Mouse (Mus musculus): ENCODE data around the gene Lamc1. TPM values are rescaled to one million over a fixed set of nuclear protein-coding genes. Genes with fewer than 3 reads are reported as not detected.
A peak's percentile ranks its signal among the peaks of the same experiment; 100 is the strongest.
"Not testable (repeated sequence)": the region's sequence is repeated elsewhere in the genome, so short reads cannot be mapped to it uniquely, and the experiment has no call there.

Gene Lamc1
- total RNA-seq (2014; fragmentation: Nextera tagmentation): 2.7 and 3.0 TPM in 2 replicates
- 0.91 and 1.3 TPM in 2 replicates for total RNA-seq (2017)

GRCm38 (mm10) chr1:153332444-153333295 is at the start of gene Lamc1:
Gene Lamc1, minus strand, starts transcription at chr1:153332786.
- ATAC-seq (replicated peaks; ENCODE audit: low FRiP score, low TSS enrichment, poor library complexity, severe bottlenecking): peak; percentile 39

- ATAC-seq (replicated peaks; ENCODE audit: low FRiP score, low TSS enrichment, poor library complexity, severe bottlenecking): no peak
Observed at GRCm38 (mm10) chr1:153380746-153381282, 48.2 kb upstream of the Lamc1 start.

- ATAC-seq (replicated peaks; ENCODE audit: low FRiP score, low TSS enrichment, poor library complexity, severe bottlenecking): no peak
Observed at GRCm38 (mm10) chr1:153379832-153380231, 47.2 kb upstream of the Lamc1 start.

- ATAC-seq (replicated peaks; ENCODE audit: low FRiP score, low TSS enrichment, poor library complexity, severe bottlenecking): no peak
Observed at GRCm38 (mm10) chr1:153378587-153378986, 46.0 kb upstream of the Lamc1 start.

- no peak for ATAC-seq (replicated peaks; ENCODE audit: low FRiP score, low TSS enrichment, poor library complexity, severe bottlenecking)
Observed at GRCm38 (mm10) chr1:153376446-153376845, 43.9 kb upstream of the Lamc1 start.

GRCm38 (mm10) chr1:153374136-153374535 is 41.5 kb upstream of the Lamc1 start:
- no peak for ATAC-seq (replicated peaks; ENCODE audit: low FRiP score, low TSS enrichment, poor library complexity, severe bottlenecking)

GRCm38 (mm10) chr1:153371846-153372245 is 39.3 kb upstream of the Lamc1 start:
- ATAC-seq (replicated peaks; ENCODE audit: low FRiP score, low TSS enrichment, poor library complexity, severe bottlenecking): no peak

GRCm38 (mm10) chr1:153369011-153369410 is 36.4 kb upstream of the Lamc1 start:
- ATAC-seq (replicated peaks; ENCODE audit: low FRiP score, low TSS enrichment, poor library complexity, severe bottlenecking): no peak

- ATAC-seq (replicated peaks; ENCODE audit: low FRiP score, low TSS enrichment, poor library complexity, severe bottlenecking): no peak
Observed at GRCm38 (mm10) chr1:153367048-153367447, 34.5 kb upstream of the Lamc1 start.

GRCm38 (mm10) chr1:153361926-153362325 is 29.3 kb upstream of the Lamc1 start:
- no peak for ATAC-seq (replicated peaks; ENCODE audit: low FRiP score, low TSS enrichment, poor library complexity, severe bottlenecking)

GRCm38 (mm10) chr1:153360556-153360955 is 28.0 kb upstream of the Lamc1 start:
- ATAC-seq (replicated peaks; ENCODE audit: low FRiP score, low TSS enrichment, poor library complexity, severe bottlenecking): no peak

- no peak for ATAC-seq (replicated peaks; ENCODE audit: low FRiP score, low TSS enrichment, poor library complexity, severe bottlenecking)
Observed at GRCm38 (mm10) chr1:153357218-153357617, 24.6 kb upstream of the Lamc1 start.

- no peak for ATAC-seq (replicated peaks; ENCODE audit: low FRiP score, low TSS enrichment, poor library complexity, severe bottlenecking)
Observed at GRCm38 (mm10) chr1:153354466-153354865, 21.9 kb upstream of the Lamc1 start.

- ATAC-seq (replicated peaks; ENCODE audit: low FRiP score, low TSS enrichment, poor library complexity, severe bottlenecking): no peak
Observed at GRCm38 (mm10) chr1:153353736-153354430, 21.3 kb upstream of the Lamc1 start.

GRCm38 (mm10) chr1:153351034-153351433 is 18.4 kb upstream of the Lamc1 start:
- no peak for ATAC-seq (replicated peaks; ENCODE audit: low FRiP score, low TSS enrichment, poor library complexity, severe bottlenecking)

- no peak for ATAC-seq (replicated peaks; ENCODE audit: low FRiP score, low TSS enrichment, poor library complexity, severe bottlenecking)
Observed at GRCm38 (mm10) chr1:153347726-153348125, 15.1 kb upstream of the Lamc1 start.

GRCm38 (mm10) chr1:153347040-153347439 is 14.5 kb upstream of the Lamc1 start:
- no peak for ATAC-seq (replicated peaks; ENCODE audit: low FRiP score, low TSS enrichment, poor library complexity, severe bottlenecking)

- ATAC-seq (replicated peaks; ENCODE audit: low FRiP score, low TSS enrichment, poor library complexity, severe bottlenecking): no peak
Observed at GRCm38 (mm10) chr1:153345699-153346291, 13.2 kb upstream of the Lamc1 start.

GRCm38 (mm10) chr1:153345002-153345401 is 12.4 kb upstream of the Lamc1 start:
- no peak for ATAC-seq (replicated peaks; ENCODE audit: low FRiP score, low TSS enrichment, poor library complexity, severe bottlenecking)

- ATAC-seq (replicated peaks; ENCODE audit: low FRiP score, low TSS enrichment, poor library complexity, severe bottlenecking): not testable (repeated sequence)
Observed at GRCm38 (mm10) chr1:153335451-153335850, 2.9 kb upstream of the Lamc1 start.

Data from megakaryocyte-erythroid progenitor cell, adult 5-6 weeks (primary cell).